Mouse (Mus musculus) limb, embryonic 12.5 days (tissue): Measurements from ENCODE around the gene Ube4a. TPM values are rescaled to one million over a fixed set of nuclear protein-coding genes. Genes with fewer than 3 reads are reported as not detected.
A peak's percentile ranks its signal among the peaks of the same experiment; 100 is the strongest.

Experiments
- ATAC-seq: fragments of 200-750 bp; cut with Nextera tagmentation; 2 replicates; pipeline ENCODE4 v1.8.0; 2017; ENCODE audit warnings: low read depth, moderate TSS enrichment; ENCODE audit not compliant: insufficient number of reproducible peaks, insufficient read depth, low FRiP score, low TSS enrichment
- H3K27ac ChIP-seq: fragments of 300-500 bp; sonication (generic); 2 replicates; pipeline ENCODE4 v1.5.1; 2016; ENCODE audit warnings: mild to moderate bottlenecking, moderate library complexity
- H3K27me3 ChIP-seq: fragments of 300-500 bp; sonication (generic); 2 replicates; pipeline ENCODE4 v1.6.1; 2016; ENCODE audit warnings: mild to moderate bottlenecking, moderate library complexity
- H3K36me3 ChIP-seq: fragments of 300-500 bp; sonication (generic); 2 replicates; pipeline ENCODE4 v1.6.1; 2016; ENCODE audit warnings: mild to moderate bottlenecking, moderate library complexity
- H3K4me1 ChIP-seq: fragments of 300-500 bp; sonication (generic); replicated peaks from 2 replicates; pipeline ENCODE4 v1.6.1; 2016
- H3K4me2 ChIP-seq: fragments of 300-500 bp; sonication (generic); 2 replicates; pipeline ENCODE4 v1.6.1; 2016; ENCODE audit warnings: mild to moderate bottlenecking, moderate library complexity
- H3K4me3 ChIP-seq: fragments of 300-500 bp; sonication (generic); replicated peaks from 2 replicates; pipeline ENCODE4 v1.5.1; 2016; ENCODE audit warnings: mild to moderate bottlenecking
- H3K9ac ChIP-seq: fragments of 300-500 bp; sonication (generic); replicated peaks from 2 replicates; pipeline ENCODE4 v1.6.1; 2016; ENCODE audit warnings: mild to moderate bottlenecking, moderate library complexity
- H3K9me3 ChIP-seq: fragments of 300-500 bp; sonication (generic); 2 replicates; pipeline ENCODE4 v1.6.1; 2016; ENCODE audit warnings: mild to moderate bottlenecking, moderate library complexity
- WGBS: fragments of 180-500 bp; shearing (Covaris S2); methylation state at CpG from one replicate; pipeline ENCODE4 v1.1.7; 2016; 5-methylcytosine and 5-hydroxymethylcytosine counted together
- polyA plus RNA-seq: library from polyadenylated mRNA; unstranded; fragments of >200 nt; fragmentation: Nextera tagmentation; extraction: Ambion mirVana; gene quantifications from 2 replicates; pipeline ENCODE4 v1.2.1, GENCODE M21; 2016

Ube4a gene
- polyA plus RNA-seq, 1 experiment from 2014 or later = 27.8 TPM

DNA sequence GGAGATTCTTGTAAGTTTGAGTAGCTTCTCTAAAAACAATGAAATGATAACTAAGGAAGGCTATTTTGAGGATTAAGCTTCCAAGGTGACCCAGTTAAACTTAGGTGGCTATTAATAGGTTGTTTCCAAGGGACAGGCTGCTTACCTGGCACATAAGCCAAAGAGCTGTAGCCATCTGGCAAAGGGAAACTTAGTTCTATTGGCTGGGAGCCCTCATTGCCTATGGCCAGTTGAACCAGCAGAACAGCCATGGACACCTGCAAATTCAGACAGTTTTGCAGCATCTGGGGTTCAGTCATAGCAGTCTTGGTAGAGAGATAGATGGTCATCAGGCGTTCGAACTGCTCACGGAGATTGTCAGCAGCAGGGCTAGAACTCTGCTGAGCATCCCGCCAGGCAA, 23.0 kb downstream of the Ube4a start:
- 93% methylated on average over 4 of the region's 4 CpGs for WGBS
- Histone ChIP-seq H3K27me3 (no peaks in the 10 kb centered on the region), H3K4me2 (no peak overlapping the region), H3K4me1 (no peaks in the 10 kb centered on the region), H3K9ac (no peak overlapping the region), H3K9me3 (no peaks in the 10 kb centered on the region), H3K36me3 (peaks cover 86% of the 10 kb centered on the region), H3K27ac (no peak overlapping the region), H3K4me3 (no peak overlapping the region)
- no peak for ATAC-seq

DNA sequence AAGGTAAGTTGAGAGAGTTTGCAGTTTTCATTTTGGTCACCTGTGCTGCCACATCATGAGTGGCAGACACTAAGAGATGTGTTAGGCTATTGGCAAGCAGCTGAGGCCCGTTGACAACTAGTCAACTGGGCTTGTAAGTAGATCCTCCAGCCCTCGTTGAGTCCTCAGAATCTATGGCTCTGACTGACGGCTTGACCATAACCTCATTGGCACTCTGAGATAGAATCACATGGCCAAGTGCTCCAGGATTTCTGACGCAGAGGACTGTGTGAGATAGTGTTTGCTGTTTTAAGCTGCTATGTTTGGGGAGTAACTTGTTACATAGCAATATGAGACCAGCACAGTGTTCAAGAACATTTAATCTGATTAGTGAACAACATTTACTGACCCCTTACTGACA, 23.6 kb downstream of the Ube4a start:
- Histone ChIP-seq H3K4me2 (no peak overlapping the region), H3K36me3 (peaks cover 86% of the 10 kb centered on the region), H3K4me3 (no peak overlapping the region), H3K9ac (no peak overlapping the region), H3K4me1 (no peaks in the 10 kb centered on the region), H3K27me3 (no peaks in the 10 kb centered on the region), H3K27ac (no peak overlapping the region), H3K9me3 (no peaks in the 10 kb centered on the region)
- WGBS = 90% methylated on average over 4 of the region's 4 CpGs
- no peak for ATAC-seq

DNA sequence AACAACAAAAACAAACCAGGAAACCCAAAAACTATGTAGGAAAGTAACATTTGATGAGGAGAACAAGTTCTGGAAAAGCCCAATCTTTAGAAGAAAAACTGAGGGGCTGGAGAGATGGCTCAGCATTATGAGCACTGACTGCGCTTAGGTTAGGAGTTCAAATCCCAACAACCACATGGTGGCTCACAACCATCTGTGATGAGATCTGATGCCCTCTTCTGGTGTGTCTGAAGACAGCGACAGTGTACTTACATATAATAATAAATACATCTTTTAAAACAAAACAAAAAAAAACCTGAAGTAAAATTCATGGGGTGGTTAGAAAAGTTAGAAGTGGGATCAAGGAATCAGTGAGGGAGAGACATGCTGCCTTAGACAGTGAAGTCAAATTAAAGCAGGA, 43.9 kb downstream of the Ube4a start:
- peaks cover 5% of the 10 kb centered on the region; the same call in 1 of the 2 replicates for H3K36me3 ChIP-seq
- peak overlapping the region; percentile 85; the same call in 1 of the 2 replicates for H3K27ac ChIP-seq
- no peak for ATAC-seq
- peak overlapping the region; percentile 83 for H3K4me2 ChIP-seq
- 0 out of 2 replicates have a peak overlapping the region, but pooled peaks have one; percentile 95 for H3K9ac ChIP-seq
- H3K27me3 ChIP-seq = no peaks in the 10 kb centered on the region
- H3K9me3 ChIP-seq = no peaks in the 10 kb centered on the region
- H3K4me1 ChIP-seq = peaks cover 10% of the 10 kb centered on the region
- 71% methylated on average over 2 of the region's 2 CpGs for WGBS
- H3K4me3 ChIP-seq = peak overlapping the region; percentile 98

DNA sequence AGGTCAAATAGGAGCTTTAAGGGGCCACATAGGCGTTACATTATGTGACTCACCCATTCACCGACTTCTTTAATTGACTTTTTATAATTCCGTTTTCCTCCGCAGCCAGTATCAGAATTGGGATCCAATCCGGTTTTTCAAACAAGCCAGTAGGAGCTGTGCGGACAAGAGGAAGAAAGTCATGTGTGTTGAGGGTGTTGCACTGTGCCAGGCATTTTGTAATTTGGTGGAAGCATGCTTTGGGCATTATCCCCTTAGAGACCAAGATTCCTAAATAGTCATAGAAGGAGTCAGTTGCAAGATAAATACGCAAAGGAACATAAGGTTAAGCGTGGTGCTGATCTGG, 44.3 kb downstream of the Ube4a start:
- Histone ChIP-seq H3K27me3 (no peaks in the 10 kb centered on the region), H3K4me2 (peak overlapping the region; percentile 83), H3K36me3 (peaks cover 5% of the 10 kb centered on the region; the same call in 1 of the 2 replicates), H3K4me3 (peak overlapping the region; percentile 98), H3K4me1 (peaks cover 10% of the 10 kb centered on the region), H3K9me3 (no peaks in the 10 kb centered on the region), H3K9ac (peak overlapping the region; percentile 95), H3K27ac (peak overlapping the region; percentile 85)
- under 1% methylated on average over 8 of the region's 8 CpGs for WGBS
- ATAC-seq = peak; percentile 87

DNA sequence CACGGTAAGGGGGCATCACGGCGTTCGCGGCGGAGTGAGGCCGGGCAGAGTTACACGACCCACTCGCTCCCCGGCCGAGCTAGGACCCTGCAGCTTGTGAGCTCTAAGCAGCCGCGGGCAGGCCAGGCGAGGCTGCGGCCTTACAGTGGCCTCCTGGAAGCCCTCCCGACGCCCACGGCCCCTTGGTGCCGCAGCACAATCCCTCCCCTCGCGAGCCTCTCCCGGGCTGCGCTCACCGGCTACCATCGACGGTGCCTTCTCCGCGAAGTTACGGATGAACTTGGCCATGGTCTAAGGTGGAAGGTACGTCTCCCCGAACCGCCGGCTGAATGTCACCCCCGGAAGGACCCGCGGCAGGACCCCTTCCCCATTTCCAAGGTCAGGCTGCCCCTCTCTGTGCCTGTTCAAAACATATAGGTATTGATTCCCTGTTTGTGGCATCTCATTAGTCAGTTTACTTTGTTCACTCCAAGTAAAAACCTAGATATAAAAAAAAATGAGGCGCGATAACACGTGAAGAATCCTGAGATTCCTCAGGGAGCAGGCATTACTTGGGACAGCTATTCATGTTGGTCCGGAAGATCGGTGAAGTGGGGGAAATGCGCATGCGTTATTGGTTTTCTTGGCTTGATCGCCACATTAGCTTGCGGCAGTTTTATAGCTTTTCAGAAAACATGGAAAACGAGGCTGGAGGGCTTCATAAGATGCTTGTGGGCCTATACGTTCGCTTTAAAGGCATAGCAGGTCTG, 44.9 kb downstream of the Ube4a start, which contains the start of gene Atp5l:
Gene Atp5l (minus strand): TSS at position 369 of the 749 bp plus-strand sequence.
- H3K36me3 ChIP-seq = peaks cover 5% of the 10 kb centered on the region; the same call in 1 of the 2 replicates
- under 1% methylated on average over 48 of the region's 48 CpGs for WGBS
- peaks cover 13% of the 10 kb centered on the region for H3K4me1 ChIP-seq
- peak within 1 kb of the TSS; percentile 95 for H3K9ac ChIP-seq
- H3K27ac ChIP-seq = peak within 1 kb of the TSS; percentile 85
- peak within 1 kb of the TSS; percentile 83 for H3K4me2 ChIP-seq
- no peaks in the 10 kb centered on the region for H3K9me3 ChIP-seq
- peak within 1 kb of the TSS; percentile 98 for H3K4me3 ChIP-seq
- H3K27me3 ChIP-seq = no peaks in the 10 kb centered on the region
- peak; percentile 83 for ATAC-seq

DNA sequence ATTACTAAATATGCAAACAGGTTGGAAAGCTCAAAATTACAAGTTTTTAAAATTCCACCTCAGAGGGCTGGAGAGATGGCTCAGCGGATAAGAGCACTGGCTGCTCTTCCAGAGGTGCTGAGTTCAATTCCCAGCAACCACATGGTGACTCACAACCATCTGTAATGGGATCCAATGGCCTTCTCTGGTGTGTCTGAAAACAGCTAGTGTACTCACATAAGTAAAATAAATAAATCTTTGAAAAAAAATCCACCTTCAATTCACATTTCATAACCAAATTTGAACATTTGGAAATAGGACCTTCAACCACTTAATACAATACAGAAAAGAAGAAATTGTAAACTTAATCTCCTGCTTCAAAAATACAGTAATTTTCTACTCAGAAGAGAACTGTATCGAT, 45.8 kb downstream of the Ube4a start:
- no peak for ATAC-seq
- H3K27me3 ChIP-seq = no peaks in the 10 kb centered on the region
- H3K4me3 ChIP-seq = peak overlapping the region; percentile 98
- no peaks in the 10 kb centered on the region for H3K9me3 ChIP-seq
- 36% methylated on average over 2 of the region's 2 CpGs for WGBS
- no peak overlapping the region for H3K27ac ChIP-seq
- peaks cover 22% of the 10 kb centered on the region for H3K4me1 ChIP-seq
- H3K4me2 ChIP-seq = peak overlapping the region; percentile 83
- peaks cover under 1% of the 10 kb centered on the region; the same call in 1 of the 2 replicates for H3K36me3 ChIP-seq
- H3K9ac ChIP-seq = peak overlapping the region; percentile 95

DNA sequence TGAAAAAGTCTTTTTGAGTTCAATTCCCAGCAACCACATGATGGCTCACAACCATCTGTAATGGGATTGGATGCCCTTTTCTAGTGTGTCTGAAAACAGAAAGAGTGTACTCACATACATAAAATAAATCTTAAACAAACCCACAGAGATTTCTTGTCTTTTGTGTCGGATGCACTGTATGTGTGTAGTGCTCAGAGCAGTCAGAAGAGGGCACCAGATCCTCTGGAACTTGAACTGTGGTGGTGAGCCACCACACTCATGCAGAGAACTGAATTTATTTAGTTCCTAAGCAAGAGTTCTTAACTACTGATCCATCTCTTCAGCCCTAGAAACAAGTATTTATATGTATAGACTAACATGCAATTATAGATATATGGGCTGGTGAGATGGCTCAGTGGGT, 49.2 kb downstream of the Ube4a start:
- H3K4me3 ChIP-seq = no peak overlapping the region
- peaks cover 18% of the 10 kb centered on the region for H3K36me3 ChIP-seq
- ATAC-seq = no peak
- H3K4me2 ChIP-seq = no peak overlapping the region
- no peak overlapping the region for H3K27ac ChIP-seq
- peaks cover 23% of the 10 kb centered on the region for H3K4me1 ChIP-seq
- 67% methylated on average over 1 of the region's 1 CpGs for WGBS
- H3K27me3 ChIP-seq = no peaks in the 10 kb centered on the region
- H3K9me3 ChIP-seq = no peaks in the 10 kb centered on the region
- no peak overlapping the region for H3K9ac ChIP-seq

DNA sequence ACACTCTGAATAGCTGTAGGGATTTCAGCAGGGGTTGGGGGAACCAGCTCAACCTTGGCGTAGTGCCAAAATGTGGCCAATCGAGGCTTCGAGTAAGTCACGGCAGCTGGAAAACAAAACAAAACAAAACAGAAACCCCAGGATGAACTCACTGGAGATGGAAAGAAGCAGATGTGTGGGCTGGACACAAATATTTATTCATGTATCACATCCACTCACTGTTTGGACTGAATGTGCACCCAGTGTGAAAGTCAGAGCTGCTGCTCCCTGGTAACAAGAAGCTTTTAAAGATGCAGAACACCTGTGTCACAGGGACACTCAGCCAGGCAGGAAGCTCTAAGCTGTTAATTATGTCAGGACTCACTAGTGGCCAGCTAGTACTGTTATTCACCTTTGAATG, 50.7 kb downstream of the Ube4a start:
- Histone ChIP-seq H3K27me3 (no peaks in the 10 kb centered on the region), H3K9me3 (no peaks in the 10 kb centered on the region), H3K4me3 (no peak overlapping the region), H3K36me3 (peaks cover 32% of the 10 kb centered on the region), H3K27ac (peak overlapping the region; percentile 37; the same call in 1 of the 2 replicates), H3K4me1 (peaks cover 23% of the 10 kb centered on the region), H3K4me2 (peak overlapping the region; percentile 13; the same call in 1 of the 2 replicates), H3K9ac (no peak overlapping the region)
- no peak for ATAC-seq
- WGBS = 33% methylated on average over 4 of the region's 4 CpGs

DNA sequence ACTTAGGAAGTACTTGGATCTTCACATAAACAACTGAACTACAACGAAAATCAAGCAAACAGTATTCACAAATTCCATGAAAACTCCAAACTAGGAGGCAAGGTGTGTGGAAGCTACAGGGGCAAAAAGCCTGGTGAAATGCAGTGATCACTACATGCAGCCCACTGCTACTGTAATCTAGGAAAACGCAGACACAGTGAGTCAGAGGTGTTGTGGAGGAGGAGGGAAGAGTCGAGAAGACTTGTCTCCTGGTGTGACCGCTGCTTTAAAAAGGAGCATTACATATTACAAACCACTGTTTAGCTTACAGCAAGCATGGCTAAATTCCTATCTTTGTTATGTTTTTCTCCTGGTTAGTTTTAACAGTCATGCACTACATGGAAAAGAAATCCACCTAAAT, 54.0 kb downstream of the Ube4a start:
- Histone ChIP-seq H3K4me1 (peaks cover 17% of the 10 kb centered on the region), H3K36me3 (peaks cover 32% of the 10 kb centered on the region), H3K4me2 (no peak overlapping the region), H3K4me3 (no peak overlapping the region), H3K9ac (no peak overlapping the region), H3K27ac (no peak overlapping the region), H3K9me3 (no peaks in the 10 kb centered on the region), H3K27me3 (no peaks in the 10 kb centered on the region)
- 91% methylated on average over 4 of the region's 4 CpGs for WGBS
- no peak for ATAC-seq

DNA sequence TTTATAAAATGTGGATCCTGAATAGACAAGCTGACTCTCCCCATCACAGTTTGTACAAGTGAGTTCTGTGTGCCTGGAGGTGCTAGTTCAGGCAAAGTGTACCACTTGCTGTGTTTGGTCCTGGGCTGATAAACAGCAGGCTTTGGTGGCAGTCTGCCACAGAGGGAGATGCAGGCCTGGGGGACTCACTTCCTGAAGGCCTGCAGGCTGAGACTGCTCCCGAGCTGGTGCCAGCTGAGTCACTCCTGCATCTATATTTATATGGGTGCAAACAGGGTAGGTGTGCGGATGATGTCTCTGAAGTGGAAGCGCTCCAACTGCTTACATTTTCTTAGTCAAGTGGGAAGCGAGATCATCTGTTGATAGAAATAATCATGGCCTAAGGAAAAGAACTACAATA, 59.8 kb downstream of the Ube4a start:
- 74% methylated on average over 4 of the region's 4 CpGs for WGBS
- Histone ChIP-seq H3K9ac (no peak overlapping the region), H3K27me3 (no peaks in the 10 kb centered on the region), H3K9me3 (no peaks in the 10 kb centered on the region), H3K4me3 (no peak overlapping the region), H3K4me2 (no peak overlapping the region), H3K4me1 (no peaks in the 10 kb centered on the region), H3K27ac (no peak overlapping the region), H3K36me3 (peaks cover 9% of the 10 kb centered on the region)
- ATAC-seq = no peak

DNA sequence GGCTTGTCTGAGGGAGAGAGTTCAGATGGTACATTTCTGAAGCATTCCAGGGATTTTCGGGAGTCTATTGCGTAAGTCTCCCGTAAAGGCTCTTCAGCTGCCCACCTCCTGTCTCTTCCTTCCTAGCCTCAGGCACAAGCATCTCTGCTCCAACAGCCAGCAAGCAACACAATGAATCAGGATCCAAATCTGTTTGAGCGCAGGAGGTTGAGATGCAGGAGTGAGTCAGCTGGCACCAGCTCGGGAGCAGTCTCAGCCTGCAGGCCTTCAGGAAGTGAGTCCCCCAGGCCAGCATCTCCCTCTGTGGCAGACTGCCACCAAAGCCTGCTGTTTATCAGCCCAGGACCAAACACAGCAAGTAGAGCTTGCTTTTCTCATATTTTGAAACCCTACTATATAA, 60.4 kb downstream of the Ube4a start:
- Histone ChIP-seq H3K9ac (no peak overlapping the region), H3K36me3 (peaks cover 2% of the 10 kb centered on the region; the same call in 1 of the 2 replicates), H3K9me3 (no peaks in the 10 kb centered on the region), H3K4me3 (no peak overlapping the region), H3K4me1 (no peaks in the 10 kb centered on the region), H3K27me3 (no peaks in the 10 kb centered on the region), H3K4me2 (no peak overlapping the region), H3K27ac (no peak overlapping the region)
- 60% methylated on average over 5 of the region's 5 CpGs for WGBS
- no peak for ATAC-seq

DNA sequence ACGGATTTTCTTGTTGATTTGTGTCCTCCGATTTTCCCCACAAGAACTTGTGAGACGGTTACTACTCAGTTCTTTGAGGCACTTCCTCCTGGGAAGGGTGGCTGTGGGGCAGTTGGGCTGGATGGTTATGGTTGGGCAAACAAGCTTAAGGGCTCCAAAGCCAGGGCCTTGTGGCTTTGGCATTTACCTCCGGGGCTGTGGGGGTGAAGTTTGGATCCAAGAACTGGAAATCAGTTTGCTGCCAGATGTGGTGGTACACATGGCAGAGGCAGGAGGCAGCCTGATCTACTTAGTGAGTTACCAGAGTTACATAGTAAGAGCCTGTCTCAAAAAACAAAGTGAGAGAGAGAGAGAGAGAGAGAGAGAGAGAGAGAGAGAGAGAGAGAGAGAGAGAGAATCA, 61.5 kb downstream of the Ube4a start:
- WGBS = 82% methylated on average over 4 of the region's 4 CpGs
- no peak for ATAC-seq
- Histone ChIP-seq H3K4me2 (no peak overlapping the region), H3K4me3 (no peak overlapping the region), H3K27me3 (no peaks in the 10 kb centered on the region; the same call in 1 of the 2 replicates), H3K9ac (no peak overlapping the region), H3K4me1 (no peaks in the 10 kb centered on the region), H3K27ac (no peak overlapping the region), H3K36me3 (no peaks in the 10 kb centered on the region), H3K9me3 (no peaks in the 10 kb centered on the region)
